Mouse (Mus musculus): ENCODE results near the gene Apobec2. TPM values are rescaled to one million over a fixed set of nuclear protein-coding genes. Genes with fewer than 3 reads are reported as not detected.

Apobec2 gene
- total RNA-seq, 4 experiments from 2014 or later, result 0.52 TPM; not detected in 3

DNA sequence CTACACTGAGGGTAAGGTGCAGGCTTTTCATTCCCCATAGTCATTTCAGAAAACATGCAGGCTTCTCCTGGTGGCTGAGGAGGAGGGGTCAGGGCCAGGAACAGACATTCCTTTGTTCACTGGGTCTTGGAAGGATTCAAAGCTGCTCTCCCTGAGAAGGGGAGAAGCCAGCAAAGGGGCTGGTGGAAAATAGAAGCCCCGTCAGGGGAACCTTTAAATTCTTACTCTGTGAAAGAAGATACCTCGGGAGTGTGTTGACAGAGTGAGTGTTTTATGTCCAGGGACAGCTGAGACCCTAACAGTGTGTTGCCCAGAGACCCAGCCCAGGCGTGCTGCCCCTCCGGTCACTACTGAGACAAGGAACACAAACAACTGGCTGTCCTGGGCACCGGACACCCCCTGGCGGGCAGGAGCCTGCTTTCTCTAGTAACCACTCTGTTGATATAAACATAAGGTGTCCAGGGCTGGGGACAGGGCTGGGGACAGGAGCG lies 4.7 kb upstream of the Apobec2 start:
- no peak for DNase-seq (ENCODE audit: low spot score in 2 of 2)

DNA sequence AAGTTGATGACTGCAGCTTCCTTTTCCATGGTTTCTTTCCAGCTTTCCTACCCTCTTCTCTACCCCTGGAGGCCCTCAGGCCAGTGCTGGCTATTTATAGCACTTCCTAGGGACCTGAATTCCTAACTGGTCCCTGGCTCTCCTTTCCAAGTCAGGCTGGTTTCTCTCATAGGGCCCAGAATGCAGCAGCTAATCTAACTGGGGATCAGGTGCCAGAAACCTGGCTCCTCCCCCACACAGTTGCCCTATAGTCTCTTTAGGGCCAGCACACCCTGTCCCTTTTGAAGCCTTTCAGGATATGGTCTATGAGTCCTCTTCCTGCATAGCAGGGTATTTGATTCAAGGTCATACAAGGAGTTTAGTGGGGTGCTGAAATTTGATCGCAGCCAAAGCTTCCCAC lies 3.8 kb upstream of the Apobec2 start:
- DNase-seq (ENCODE audit: low spot score in 2 of 2), result no peak

GRCm38 (mm10) chr17:48434479-48434878 lies 1.7 kb upstream of the Apobec2 start:
- DNase-seq (ENCODE audit: low spot score in 2 of 2), result no peak

DNA sequence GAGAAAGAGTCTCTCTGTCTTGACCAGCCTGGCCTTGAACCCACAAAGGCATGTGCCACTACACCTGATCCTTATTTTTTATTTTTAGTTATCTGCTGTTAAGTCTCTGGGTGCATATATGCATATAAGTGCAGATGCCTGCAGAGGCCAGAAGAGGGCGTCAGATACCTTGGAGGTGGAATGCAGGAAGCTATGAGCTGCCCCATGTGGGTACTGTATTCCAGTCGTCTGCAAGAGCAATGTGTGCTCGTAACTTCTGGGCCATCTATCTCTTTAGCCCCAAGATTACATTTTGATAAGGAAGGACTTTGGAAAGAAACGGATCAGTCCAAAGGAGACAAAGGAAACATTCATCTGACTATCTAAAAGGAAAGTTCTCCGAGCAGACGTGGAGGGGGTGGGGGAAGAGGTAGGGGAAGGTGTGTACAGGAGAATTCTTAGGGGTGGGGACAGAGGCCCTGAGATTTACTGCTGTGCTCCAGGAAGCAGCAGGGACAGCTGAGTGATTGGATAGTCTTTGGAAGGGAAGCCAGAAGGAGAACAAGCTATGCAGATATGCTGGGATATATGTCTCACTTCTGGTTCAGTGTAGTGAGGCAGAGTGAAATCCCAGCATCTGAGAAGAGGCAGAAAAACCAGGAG lies 1.1 kb upstream of the Apobec2 start:
- no peak for DNase-seq (ENCODE audit: low spot score in 2 of 2)

GRCm38 (mm10) chr17:48433006-48433655 lies 401 bp upstream of the Apobec2 start:
- no peak for DNase-seq (ENCODE audit: low spot score in 2 of 2)

DNA sequence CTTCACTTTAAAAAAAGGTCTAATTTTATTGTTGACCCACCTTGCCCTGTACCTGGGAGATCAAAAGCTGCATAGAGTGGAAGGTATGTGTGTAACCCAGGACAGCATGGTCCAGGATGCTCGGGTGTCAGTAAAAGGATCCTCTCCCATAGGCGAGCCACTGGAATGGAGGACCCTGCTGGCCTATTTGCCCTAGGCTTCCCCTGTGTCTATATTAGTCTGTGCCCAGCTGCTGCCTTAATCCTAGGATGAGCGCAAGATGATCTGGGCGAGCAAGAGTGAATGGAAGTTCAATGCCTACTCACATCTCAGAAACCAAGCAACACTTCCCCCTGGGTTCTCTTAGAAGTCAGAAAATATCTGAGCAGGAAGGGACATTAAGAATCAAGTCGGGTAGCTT lies 1.7 kb downstream of the Apobec2 start:
- DNase-seq (ENCODE audit: low spot score in 2 of 2), result no peak

- DNase-seq (ENCODE audit: low spot score in 2 of 2), result no peak
These were observed 2.3 kb downstream of the Apobec2 start for GRCm38 (mm10) chr17:48430394-48430793.

DNA sequence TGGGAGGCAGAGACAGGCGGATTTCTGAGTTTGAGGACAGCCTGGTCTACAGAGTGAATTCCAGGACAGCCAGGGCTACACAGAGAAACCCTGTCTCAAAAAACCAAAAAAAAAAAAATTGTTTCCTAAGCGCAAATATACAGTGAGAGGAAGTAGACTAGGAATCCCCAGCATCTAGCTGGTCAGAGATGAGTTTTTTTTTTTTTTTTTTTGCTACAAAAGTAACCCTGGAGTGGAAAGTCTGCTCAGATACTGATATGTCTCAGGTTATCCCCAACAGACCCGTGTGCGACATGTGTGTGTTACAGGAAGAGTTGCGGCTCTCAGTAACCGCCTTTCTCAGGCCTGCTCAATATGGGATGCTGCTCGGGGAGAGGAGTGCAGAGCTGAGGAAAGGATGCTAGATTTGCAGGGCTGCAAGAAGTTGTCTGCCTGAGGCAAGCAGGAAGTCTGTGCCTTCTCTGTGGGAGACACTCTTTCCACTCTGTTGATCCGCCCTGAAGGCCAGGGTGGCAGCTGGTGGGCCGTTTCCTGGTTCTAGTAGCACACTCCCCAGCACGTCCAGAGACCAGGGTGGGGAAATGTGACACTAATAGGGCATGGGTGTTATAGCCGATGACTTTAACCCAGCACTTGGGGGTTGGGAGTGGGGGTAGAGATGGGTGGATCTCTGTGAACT lies 4.7 kb downstream of the Apobec2 start:
- no peak for DNase-seq (ENCODE audit: low spot score in 2 of 2)

DNA sequence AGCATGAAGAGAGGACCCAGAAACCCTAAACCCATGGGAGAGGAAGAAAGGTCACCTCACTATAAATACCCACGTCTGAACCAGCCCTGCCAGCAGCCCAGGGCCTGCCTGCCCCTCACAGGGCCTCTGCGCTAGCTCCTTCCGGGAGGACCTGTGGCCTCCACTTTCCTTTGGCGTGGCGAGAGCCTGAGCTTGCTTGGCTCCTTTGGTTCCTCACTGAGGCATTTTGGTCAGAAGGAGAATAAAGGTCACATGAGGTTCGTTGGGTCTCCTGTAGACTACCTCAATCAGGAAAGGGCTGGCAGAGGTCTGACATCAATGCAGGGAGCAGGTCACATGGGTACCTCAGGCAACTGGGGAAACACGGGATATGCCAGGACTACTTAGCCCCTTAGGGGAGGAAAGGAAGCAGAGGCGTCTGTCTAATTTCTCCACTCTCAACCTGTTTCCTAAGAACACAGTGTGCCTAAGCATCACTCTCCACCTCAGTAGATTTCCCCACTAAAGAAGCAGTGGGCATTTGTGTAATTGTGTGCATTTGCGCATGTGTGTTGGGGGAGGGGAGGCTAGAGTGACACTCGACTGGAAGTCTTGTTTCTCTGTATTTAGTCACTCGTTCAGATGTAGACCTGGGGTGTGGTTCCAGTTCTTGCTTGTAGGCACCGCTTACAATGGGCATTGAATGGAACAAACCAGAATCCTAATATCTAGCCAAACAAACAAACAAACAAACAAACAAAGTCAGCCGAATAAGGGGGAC lies 5.6 kb downstream of the Apobec2 start:
- no peak for DNase-seq (ENCODE audit: low spot score in 2 of 2)

GRCm38 (mm10) chr17:48425823-48426612 lies 6.7 kb downstream of the Apobec2 start:
- DNase-seq (ENCODE audit: low spot score in 2 of 2), result no peak

GRCm38 (mm10) chr17:48424237-48424636 lies 8.5 kb downstream of the Apobec2 start:
- DNase-seq (ENCODE audit: low spot score in 2 of 2), result no peak

GRCm38 (mm10) chr17:48419571-48419970 lies 13.2 kb downstream of the Apobec2 start:
- no peak for DNase-seq (ENCODE audit: low spot score in 2 of 2)

- DNase-seq (ENCODE audit: low spot score in 2 of 2), result no peak
These were observed 13.9 kb downstream of the Apobec2 start for GRCm38 (mm10) chr17:48418781-48419180.

DNA sequence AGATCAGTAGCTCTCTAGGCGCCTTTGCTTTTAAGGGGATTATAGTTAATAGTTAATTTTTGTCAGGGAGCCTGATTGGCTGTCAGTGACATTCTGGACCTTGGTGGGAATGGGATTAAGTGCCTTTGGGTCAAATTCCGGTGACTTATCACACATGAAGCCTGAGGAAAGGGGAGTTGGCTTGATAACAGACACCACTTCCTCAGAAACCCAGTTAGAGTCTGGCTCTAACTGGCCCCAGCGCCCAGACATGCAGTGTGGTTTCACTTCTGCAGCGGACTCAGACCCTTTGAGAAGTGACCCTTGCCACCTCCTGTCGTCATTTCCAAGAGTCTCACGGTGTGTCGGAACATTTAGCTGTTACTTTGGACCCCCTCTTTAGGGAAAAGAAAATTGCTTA lies 14.6 kb downstream of the Apobec2 start:
- DNase-seq (ENCODE audit: low spot score in 2 of 2), result no peak

GRCm38 (mm10) chr17:48417521-48417920 lies 15.2 kb downstream of the Apobec2 start:
- no peak for DNase-seq (ENCODE audit: low spot score in 2 of 2)

DNA sequence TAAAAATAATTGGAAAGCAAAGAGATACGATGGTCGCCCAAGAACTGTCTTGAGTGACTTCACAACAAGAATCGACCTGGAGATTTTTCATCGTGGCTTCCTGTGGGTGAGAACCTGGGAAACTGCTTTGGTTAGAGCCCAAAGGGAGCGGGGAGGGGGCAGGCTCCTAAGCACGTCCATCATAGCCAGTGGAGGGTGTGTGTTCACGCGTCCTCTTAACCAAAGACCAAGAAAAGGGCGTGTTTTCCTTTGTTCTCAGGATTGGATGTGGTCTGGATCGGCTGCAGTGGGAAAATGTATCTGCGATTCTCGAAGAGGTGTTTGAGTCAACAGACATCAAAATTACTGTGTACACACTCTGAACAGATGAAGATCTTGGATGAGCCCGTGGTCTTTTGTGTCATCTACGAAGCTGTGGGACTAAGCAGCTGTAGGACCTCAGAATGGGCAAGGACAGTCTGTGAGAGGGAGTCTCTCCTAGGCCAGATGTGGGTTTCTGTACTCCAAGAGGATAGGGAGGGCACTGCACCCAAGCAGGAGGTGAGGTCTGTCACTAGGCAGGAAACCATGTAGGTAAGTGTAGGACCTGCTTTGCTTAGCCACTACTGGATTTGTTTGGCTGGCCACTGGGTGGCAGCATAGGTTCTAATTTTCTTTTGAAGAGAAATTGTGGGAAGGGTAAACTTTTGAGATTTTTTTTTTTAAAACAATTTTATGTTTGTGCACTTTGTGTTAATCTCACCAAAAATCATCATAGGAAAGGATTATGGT lies 16.1 kb downstream of the Apobec2 start:
- DNase-seq (ENCODE audit: low spot score in 2 of 2), result peak; percentile 12 to 27

- DNase-seq (ENCODE audit: low spot score in 2 of 2), result no peak
These were observed 16.7 kb downstream of the Apobec2 start for GRCm38 (mm10) chr17:48416011-48416410.

DNA sequence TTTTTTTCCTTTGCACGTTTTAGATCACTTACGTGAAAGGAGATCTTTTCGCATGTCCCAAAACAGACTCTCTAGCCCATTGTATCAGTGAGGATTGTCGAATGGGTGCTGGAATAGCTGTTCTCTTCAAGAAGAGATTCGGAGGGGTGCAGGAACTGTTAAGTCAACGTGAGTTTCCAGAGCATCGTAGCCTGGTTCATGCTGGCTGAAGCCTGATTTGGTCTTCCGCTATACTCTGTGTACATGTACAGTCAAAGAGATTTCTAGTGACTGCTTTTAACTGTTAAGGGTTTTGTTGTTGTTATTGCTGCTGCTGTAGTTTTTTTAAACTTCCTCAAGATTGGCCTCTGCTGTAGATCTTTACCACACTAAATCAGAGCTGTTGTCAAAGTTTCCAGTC lies 21.5 kb downstream of the Apobec2 start:
- DNase-seq (ENCODE audit: low spot score in 2 of 2), result no peak

GRCm38 (mm10) chr17:48410299-48410785 lies 22.4 kb downstream of the Apobec2 start:
- DNase-seq (ENCODE audit: low spot score in 2 of 2), result peak in 1 of 2 experiments; percentile 21
